Mouse (Mus musculus) induced T-regulatory cell, adult 2 months (primary cell): ENCODE measurements at regions not wholly inside any gene's neighbourhood (a gene's known extent, or its start where the extent isn't known, plus 50 kb on each side); places are given as distances from the start of the nearest gene placed in this dataset.

Experiments used
- DNase-seq: peaks from one replicate; pipeline ENCODE4 v3.0.0-alpha.2; 2012; ENCODE audit warnings: low read depth

DNA sequence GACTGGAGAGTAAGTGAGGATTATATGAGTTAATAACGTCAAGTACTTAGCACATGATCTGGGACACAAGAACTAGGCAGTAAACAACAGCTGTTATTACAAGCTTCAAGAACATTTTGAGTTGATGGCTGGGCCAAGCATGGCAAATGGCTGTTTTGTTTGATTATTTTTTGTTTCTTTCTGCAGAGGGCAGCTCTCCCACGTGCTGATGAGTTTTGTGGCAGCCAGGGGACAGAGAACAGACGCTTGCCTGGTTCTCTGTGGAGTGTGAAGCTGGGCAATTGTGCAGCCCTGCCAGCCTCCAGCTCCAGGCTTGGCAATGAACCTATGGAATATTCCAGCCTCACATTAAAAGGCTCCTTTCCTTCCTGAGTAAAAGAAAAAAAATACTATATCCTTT, 592.2 kb downstream of the Tox3 start:
- no peak for DNase-seq

GRCm38 (mm10) chr8:89751201-89751600, 596.9 kb downstream of the Tox3 start:
- no peak for DNase-seq

- no peak for DNase-seq
These were observed 600.4 kb downstream of the Tox3 start for GRCm38 (mm10) chr8:89747726-89748125.

- DNase-seq: no peak
These were observed 603.7 kb downstream of the Tox3 start for GRCm38 (mm10) chr8:89744267-89745028.

GRCm38 (mm10) chr8:89738657-89739056, 609.5 kb downstream of the Tox3 start:
- no peak for DNase-seq

GRCm38 (mm10) chr8:89737636-89738035, 610.5 kb downstream of the Tox3 start:
- no peak for DNase-seq

- DNase-seq: no peak
These were observed 620.9 kb downstream of the Tox3 start for GRCm38 (mm10) chr8:89727252-89727651.

DNA sequence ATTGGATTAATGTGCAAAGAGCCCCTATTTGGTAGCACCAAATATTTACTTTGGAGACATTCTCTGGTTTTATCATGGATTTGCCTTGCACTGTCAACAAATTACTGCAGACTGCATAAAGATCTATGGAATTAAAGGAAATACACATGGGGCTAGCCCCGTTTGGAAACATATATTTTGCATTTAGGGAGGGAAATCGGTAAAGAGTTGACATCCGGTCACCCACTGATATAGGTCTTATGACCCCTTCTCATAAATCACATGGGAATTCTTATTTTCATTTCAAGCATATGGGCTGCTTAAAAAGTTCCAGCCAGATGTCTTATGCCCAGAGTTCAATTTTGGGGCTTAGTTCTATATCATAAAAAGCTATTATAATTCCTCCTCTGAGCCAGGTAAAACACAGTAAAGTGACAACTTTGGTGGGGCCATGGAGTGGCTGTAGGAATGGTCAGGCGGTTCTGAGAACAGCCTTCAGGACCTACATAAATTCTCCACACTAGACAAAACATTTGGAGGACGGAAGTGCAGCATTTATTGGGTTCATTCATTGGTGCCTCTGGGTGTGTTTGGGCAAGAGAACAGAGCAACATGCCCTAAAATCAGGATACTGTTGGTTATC, 626.3 kb downstream of the Tox3 start:
- no peak for DNase-seq

DNA sequence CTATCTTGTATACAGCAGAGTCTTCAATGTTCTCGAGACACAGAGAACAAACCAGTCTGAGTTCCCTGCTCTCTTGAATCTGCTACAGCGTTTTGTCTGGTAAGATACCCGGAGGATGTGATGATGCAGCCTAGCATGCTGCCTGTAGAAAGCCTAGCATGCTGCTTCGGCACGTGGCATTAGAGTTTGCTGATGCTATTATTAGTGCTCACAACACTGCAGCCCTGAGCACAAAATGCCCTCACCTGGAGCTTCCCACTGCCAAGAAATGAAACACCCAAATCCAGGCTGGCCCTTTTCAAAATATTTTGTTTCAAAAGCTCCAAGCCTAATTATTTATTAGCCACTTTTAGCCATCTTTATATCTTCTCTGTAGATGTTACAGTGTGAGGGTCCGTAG, 634.3 kb downstream of the Tox3 start:
- DNase-seq: no peak

GRCm38 (mm10) chr8:89707341-89707928, 640.7 kb downstream of the Tox3 start:
- DNase-seq: no peak

GRCm38 (mm10) chr8:89685696-89686095, 641.7 kb upstream of the Sall1 start:
- DNase-seq: no peak

DNA sequence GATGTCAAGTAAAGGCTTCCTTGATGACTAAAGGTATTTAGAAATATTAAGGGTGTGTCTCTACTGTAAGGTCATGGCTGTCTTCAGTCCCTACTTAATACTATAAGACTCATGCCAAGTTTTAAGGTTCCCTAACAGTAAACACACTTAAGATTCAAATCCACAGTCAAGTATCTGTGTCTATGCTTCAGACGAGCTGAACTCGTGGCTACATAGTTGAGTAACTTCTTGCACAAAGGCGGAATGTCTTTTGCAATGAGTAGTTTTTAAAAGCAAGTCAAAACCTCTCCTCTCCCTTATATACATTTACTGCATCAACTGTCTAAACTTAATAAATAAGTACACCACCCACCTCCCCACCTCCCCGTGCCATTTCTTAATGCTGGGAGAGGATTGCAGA, 637.0 kb upstream of the Sall1 start:
- no peak for DNase-seq

DNA sequence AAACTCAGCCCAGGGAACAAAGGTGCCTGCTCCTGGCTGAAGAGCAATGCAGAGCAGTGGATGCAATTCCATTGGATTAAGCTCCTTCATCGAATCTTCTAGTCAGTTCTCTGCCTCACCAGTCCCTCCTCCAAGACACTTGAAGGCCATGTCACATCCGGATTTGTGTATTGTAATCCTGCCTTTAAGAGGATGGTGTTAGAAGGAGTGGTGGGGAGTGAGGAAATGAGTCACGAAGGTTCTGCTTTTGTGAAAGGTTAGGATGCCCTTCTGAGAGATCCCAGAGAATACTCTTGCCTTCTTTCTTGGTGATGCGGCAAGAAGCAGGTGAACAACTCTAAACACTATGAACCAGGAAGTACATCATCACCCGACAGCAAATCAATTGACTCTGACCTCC, 636.4 kb upstream of the Sall1 start:
- DNase-seq: no peak

DNA sequence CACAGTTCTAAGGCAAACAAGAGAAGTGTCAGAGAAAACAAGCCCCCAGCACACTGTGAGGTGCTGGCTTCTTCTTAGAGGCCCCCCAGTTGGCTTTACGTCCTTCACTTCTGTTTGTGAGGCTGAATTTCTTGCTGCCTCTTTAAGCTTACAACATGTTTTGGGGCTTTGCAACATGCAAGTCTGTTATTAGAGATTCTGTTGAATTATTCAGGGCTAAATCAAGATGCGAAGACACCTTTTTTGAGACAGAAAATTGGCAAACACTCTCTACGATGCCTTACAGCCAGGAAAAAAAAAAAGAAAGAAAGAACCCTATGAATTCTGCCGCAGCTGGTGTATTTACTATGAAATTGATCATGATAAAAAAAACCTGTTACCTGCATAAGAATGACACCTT, 635.6 kb upstream of the Sall1 start:
- no peak for DNase-seq

DNA sequence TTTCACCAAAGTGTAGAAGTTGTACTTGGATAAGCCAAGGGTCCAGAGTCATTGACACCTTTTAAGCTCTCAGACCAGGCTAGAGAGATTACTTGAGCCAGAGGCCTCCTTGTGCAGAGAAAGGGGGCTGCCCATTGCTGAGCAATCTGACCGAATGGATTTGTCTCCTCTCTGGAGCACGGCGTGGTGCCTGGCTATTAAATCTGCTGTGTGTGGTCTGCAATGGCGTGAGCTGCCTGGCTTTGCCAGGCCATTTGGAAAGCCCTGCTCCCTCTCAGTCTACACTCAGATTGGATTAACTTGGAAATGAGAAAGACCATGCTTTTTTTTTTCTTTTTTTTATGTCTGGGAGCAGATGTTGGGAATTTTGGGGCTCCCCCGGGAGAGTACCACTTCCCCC, 633.3 kb upstream of the Sall1 start:
- no peak for DNase-seq

DNA sequence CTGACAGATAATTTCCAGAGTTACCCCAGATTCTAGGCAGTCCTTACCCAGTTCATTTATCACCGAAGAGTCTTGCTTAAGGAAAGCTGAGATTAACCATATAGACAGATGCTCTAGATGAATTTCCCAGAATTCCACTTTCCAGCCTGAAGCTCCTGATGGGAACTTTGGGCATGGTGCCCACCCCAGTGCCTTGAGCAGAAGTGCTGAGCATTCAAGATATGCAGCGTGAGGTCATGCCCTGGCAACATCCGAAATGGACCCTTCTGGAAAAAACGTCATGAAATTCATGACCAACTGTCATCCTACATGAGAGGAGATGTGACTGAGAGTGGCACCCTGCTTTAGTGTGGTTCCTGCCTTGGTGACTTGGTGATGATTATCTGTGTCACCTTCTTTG, 629.9 kb upstream of the Sall1 start:
- DNase-seq: no peak

- no peak for DNase-seq
These were observed 628.7 kb upstream of the Sall1 start for GRCm38 (mm10) chr8:89672631-89673030.

DNA sequence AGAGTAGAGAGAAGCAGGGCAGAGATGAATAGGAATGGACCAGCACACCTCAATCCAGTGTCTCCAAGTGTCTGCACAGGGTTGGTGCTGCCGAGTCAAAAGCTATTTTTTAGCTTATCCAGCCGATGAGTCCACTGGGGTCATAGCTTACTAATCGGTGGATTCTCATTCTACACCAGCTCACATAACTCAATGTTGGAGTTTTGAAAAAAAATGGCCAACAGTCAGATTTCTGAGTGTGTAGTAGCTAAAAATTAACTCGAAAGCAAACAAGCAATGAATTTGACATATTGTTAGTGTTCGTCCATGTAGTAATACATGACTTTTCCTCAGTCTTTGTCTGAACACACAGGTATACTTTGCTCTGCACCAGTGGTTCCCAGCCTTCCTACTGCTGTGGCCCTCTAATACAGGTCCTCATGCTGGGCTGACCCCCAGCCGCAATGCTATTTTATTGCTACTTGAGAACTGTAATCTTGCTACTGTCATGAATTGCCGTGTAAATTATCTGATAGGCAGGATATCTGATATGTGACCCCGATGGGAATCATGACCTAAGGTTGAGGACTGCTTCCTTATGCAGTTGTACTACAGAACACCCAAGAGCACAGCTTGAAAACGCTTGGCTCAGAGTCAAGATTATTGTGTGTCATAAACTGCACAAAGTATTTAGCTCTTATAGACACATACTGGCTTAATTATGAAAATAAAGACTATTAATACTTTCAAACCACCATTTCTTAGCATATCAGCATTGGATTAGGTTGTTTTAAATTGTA, 621.1 kb upstream of the Sall1 start:
- no peak for DNase-seq

- DNase-seq: no peak
These were observed 619.9 kb upstream of the Sall1 start for GRCm38 (mm10) chr8:89663859-89664258.

DNA sequence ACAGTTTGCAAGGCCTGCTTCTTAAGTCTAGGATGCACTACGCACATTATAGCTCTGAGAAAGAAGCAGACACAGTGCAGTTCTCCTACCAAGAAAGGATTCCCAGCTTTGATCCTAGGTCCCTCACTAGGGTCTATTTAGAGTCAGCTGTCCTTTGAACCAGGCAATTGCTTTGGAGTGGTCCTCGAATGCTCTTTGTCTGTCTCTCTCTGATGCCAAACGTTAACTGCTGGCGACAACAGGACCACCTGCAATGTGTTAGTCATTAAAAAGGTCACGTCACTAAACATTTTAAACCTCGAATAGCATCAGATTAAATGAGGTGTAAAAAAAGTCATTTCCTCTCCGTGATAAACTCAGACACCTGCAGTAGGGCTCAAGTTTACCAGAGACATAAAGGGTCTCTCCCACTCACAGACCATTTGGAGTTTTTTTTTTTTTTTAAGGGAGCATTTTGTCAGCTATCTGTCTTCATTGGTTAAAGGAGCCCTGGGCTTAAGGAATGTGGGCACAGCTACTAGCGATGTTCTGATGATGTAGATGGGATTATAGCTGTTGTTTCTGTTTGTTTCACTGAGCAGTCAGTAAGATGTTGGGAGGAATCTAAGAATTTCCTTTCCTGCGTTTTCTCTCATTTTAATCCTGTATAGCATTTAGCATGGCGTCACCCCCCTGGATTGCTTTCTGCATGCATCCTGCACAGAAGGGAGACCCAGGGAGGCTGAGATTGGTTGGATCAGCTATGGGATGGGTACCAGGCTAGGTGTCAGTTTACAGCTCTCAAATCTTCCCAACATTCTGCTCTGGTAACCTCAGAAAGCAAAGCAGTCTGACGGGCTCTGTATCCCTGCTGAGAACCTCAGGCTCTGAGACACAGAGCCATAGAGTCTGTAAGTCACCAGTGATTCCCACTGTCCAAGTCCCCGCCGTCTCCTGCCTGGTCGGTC, 615.3 kb upstream of the Sall1 start:
- no peak for DNase-seq

- DNase-seq: no peak
These were observed 611.4 kb upstream of the Sall1 start for GRCm38 (mm10) chr8:89655369-89655768.
